Mouse (Mus musculus) olfactory bulb, adult 2 months (tissue): ENCODE results near the gene Rragc.

Experiments
- CTCF ChIP-seq: fragments of 200-500 bp; IDR thresholded peaks from 2 replicates; pipeline ENCODE4 v1.5.1; 2012; ENCODE audit warnings: low read depth, mild to moderate bottlenecking, low read length, moderate library complexity; ENCODE audit not compliant: insufficient read depth
- POLR2A ChIP-seq: fragments of 200-500 bp; IDR thresholded peaks from 2 replicates; pipeline ENCODE4 v1.6.1; 2012; ENCODE audit warnings: mild to moderate bottlenecking, low read depth, low read length, moderate library complexity; ENCODE audit not compliant: insufficient read depth

GRCm38 (mm10) chr4:123952059-123952458 lies 34.8 kb downstream of the Rragc start:
- TF ChIP-seq CTCF (no peak), POLR2A (no peak)
